Mouse (Mus musculus): ENCODE results near the gene Rpl13. TPM values are rescaled to one million over a fixed set of nuclear protein-coding genes. Genes with fewer than 3 reads are reported as not detected.

Gene Rpl13
- polyA plus RNA-seq, 1 experiment from 2014 or later: 1,722 TPM

GRCm38 (mm10) chr8:123117744-123118143 lies 15.6 kb downstream of the Rpl13 start:
- Histone ChIP-seq H3K9ac (no peak overlapping the region), H3K36me3 (ENCODE audit: insufficient read depth) (no peaks in the 10 kb centered on the region), H3K27me3 (ENCODE audit: insufficient read depth, low read length) (peaks cover 41% of the 10 kb centered on the region), H3K27ac (ENCODE audit: low read depth) (no peak overlapping the region), H3K9me3 (ENCODE audit: low read depth, low read length) (no peaks in the 10 kb centered on the region), H3K4me3 (ENCODE audit: low read depth, low read length) (peak overlapping the region; percentile 38), H3K4me2 (peak overlapping the region; percentile 69), H3K4me1 (ENCODE audit: insufficient read depth) (peaks cover 4% of the 10 kb centered on the region; the same call in 1 of the 2 replicates)
- 3% methylated on average over 17 of the region's 17 CpGs for WGBS
- no peak for TF ChIP-seq CTCF (IDR thresholded peaks at IDR 0.05; ENCODE audit: low read depth)
- no peak for ATAC-seq (ENCODE audit: insufficient read depth)
- no peak for DNase-seq

- ATAC-seq (ENCODE audit: insufficient read depth) (no peak), DNase-seq (no peak)
- no peaks in the 10 kb centered on the region for H3K36me3 ChIP-seq (ENCODE audit: insufficient read depth)
- no peak overlapping the region for H3K9ac ChIP-seq
- H3K4me2 ChIP-seq: no peak overlapping the region
- peaks cover 28% of the 10 kb centered on the region for H3K27me3 ChIP-seq (ENCODE audit: insufficient read depth, low read length)
- H3K27ac ChIP-seq (ENCODE audit: low read depth): no peak overlapping the region
- no peak for TF ChIP-seq CTCF (IDR thresholded peaks at IDR 0.05; ENCODE audit: low read depth)
- 0 out of 2 replicates have a peak, but pooled peaks cover 5% of the 10 kb centered on the region for H3K4me1 ChIP-seq (ENCODE audit: insufficient read depth)
- WGBS: 47% methylated on average over 9 of the region's 9 CpGs
- no peaks in the 10 kb centered on the region for H3K9me3 ChIP-seq (ENCODE audit: low read depth, low read length)
- H3K4me3 ChIP-seq (ENCODE audit: low read depth, low read length): no peak overlapping the region
These were observed 19.9 kb downstream of the Rpl13 start for GRCm38 (mm10) chr8:123122059-123122458.

- ATAC-seq (ENCODE audit: insufficient read depth) (no peak), DNase-seq (no peak)
- Histone ChIP-seq H3K4me2 (no peak overlapping the region), H3K9me3 (ENCODE audit: low read depth, low read length) (no peaks in the 10 kb centered on the region), H3K27me3 (ENCODE audit: insufficient read depth, low read length) (peaks cover 24% of the 10 kb centered on the region), H3K4me1 (ENCODE audit: insufficient read depth) (0 out of 2 replicates have a peak, but pooled peaks cover 5% of the 10 kb centered on the region), H3K4me3 (ENCODE audit: low read depth, low read length) (no peak overlapping the region), H3K36me3 (ENCODE audit: insufficient read depth) (no peaks in the 10 kb centered on the region), H3K9ac (no peak overlapping the region), H3K27ac (ENCODE audit: low read depth) (no peak overlapping the region)
- WGBS: 75% methylated on average over 5 of the region's 5 CpGs
- no peak for TF ChIP-seq CTCF (IDR thresholded peaks at IDR 0.05; ENCODE audit: low read depth)
These were observed 20.5 kb downstream of the Rpl13 start for GRCm38 (mm10) chr8:123122670-123123069.

GRCm38 (mm10) chr8:123126193-123126816 lies 24.2 kb downstream of the Rpl13 start:
- H3K4me3 ChIP-seq (ENCODE audit: low read depth, low read length): no peak overlapping the region
- WGBS: 8% methylated on average over 19 of the region's 19 CpGs

GRCm38 (mm10) chr8:123131041-123131440 lies 28.9 kb downstream of the Rpl13 start:
- H3K27ac ChIP-seq (ENCODE audit: low read depth): no peak overlapping the region
- no peak overlapping the region for H3K4me3 ChIP-seq (ENCODE audit: low read depth, low read length)
- H3K36me3 ChIP-seq (ENCODE audit: insufficient read depth): no peaks in the 10 kb centered on the region
- DNase-seq (no peak), ATAC-seq (ENCODE audit: insufficient read depth) (no peak)
- 0 out of 2 replicates have a peak, but pooled peaks cover 4% of the 10 kb centered on the region for H3K27me3 ChIP-seq (ENCODE audit: insufficient read depth, low read length)
- H3K4me1 ChIP-seq (ENCODE audit: insufficient read depth): 0 out of 2 replicates have a peak, but pooled peaks cover under 1% of the 10 kb centered on the region
- WGBS: 45% methylated on average over 9 of the region's 9 CpGs
- no peak overlapping the region for H3K4me2 ChIP-seq
- no peak overlapping the region for H3K9ac ChIP-seq
- no peak for TF ChIP-seq CTCF (IDR thresholded peaks at IDR 0.05; ENCODE audit: low read depth)
- H3K9me3 ChIP-seq (ENCODE audit: low read depth, low read length): no peaks in the 10 kb centered on the region

More at GRCm38 (mm10) chr8:123126193-123126816, 24.2 kb downstream of the Rpl13 start:
- no peak overlapping the region for H3K9ac ChIP-seq
- H3K4me1 ChIP-seq (ENCODE audit: insufficient read depth): 0 out of 2 replicates have a peak, but pooled peaks cover 5% of the 10 kb centered on the region
- TF ChIP-seq CTCF (IDR thresholded peaks at IDR 0.05; ENCODE audit: low read depth): no peak
- ATAC-seq (ENCODE audit: insufficient read depth): peak; percentile 53; the same call in 1 of the 2 replicates
- no peak for DNase-seq
- H3K27me3 ChIP-seq (ENCODE audit: insufficient read depth, low read length): 0 out of 2 replicates have a peak, but pooled peaks cover 4% of the 10 kb centered on the region
- peak overlapping the region; percentile 31; the same call in 1 of the 2 replicates for H3K4me2 ChIP-seq
- no peaks in the 10 kb centered on the region for H3K9me3 ChIP-seq (ENCODE audit: low read depth, low read length)
- no peak overlapping the region for H3K27ac ChIP-seq (ENCODE audit: low read depth)
- no peaks in the 10 kb centered on the region for H3K36me3 ChIP-seq (ENCODE audit: insufficient read depth)

- H3K27me3 ChIP-seq (ENCODE audit: insufficient read depth, low read length): no peaks in the 10 kb centered on the region
- no peak overlapping the region for H3K9ac ChIP-seq
- H3K36me3 ChIP-seq (ENCODE audit: insufficient read depth): no peaks in the 10 kb centered on the region
- H3K4me2 ChIP-seq: no peak overlapping the region
- ATAC-seq (ENCODE audit: insufficient read depth): no peak
- DNase-seq: no peak
- peaks cover 2% of the 10 kb centered on the region; the same call in 1 of the 2 replicates for H3K4me1 ChIP-seq (ENCODE audit: insufficient read depth)
- no peak overlapping the region for H3K27ac ChIP-seq (ENCODE audit: low read depth)
- H3K4me3 ChIP-seq (ENCODE audit: low read depth, low read length): no peak overlapping the region
- 87% methylated on average over 2 of the region's 2 CpGs for WGBS
- no peaks in the 10 kb centered on the region for H3K9me3 ChIP-seq (ENCODE audit: low read depth, low read length)
- peak; percentile 33; the same call in 1 of the 2 replicates for TF ChIP-seq CTCF (IDR thresholded peaks at IDR 0.05; ENCODE audit: low read depth)
These were observed 30.8 kb downstream of the Rpl13 start for GRCm38 (mm10) chr8:123132953-123133352.

- TF ChIP-seq CTCF (IDR thresholded peaks at IDR 0.05; ENCODE audit: low read depth): no peak
These were observed 32.1 kb downstream of the Rpl13 start for GRCm38 (mm10) chr8:123134149-123134713.

More at GRCm38 (mm10) chr8:123134149-123134713, 32.1 kb downstream of the Rpl13 start:
- Histone ChIP-seq H3K9me3 (ENCODE audit: low read depth, low read length) (no peaks in the 10 kb centered on the region), H3K9ac (no peak overlapping the region), H3K4me2 (no peak overlapping the region), H3K36me3 (ENCODE audit: insufficient read depth) (no peaks in the 10 kb centered on the region), H3K27me3 (ENCODE audit: insufficient read depth, low read length) (no peaks in the 10 kb centered on the region), H3K27ac (ENCODE audit: low read depth) (no peak overlapping the region), H3K4me1 (ENCODE audit: insufficient read depth) (peaks cover 2% of the 10 kb centered on the region; the same call in 1 of the 2 replicates), H3K4me3 (ENCODE audit: low read depth, low read length) (no peak overlapping the region)
- no peak for ATAC-seq (ENCODE audit: insufficient read depth)
- DNase-seq: no peak
- WGBS: 81% methylated on average over 11 of the region's 11 CpGs

Data from lung, embryonic 14.5 days (tissue).